Comparison of ENCODE assay signal across 17 mouse cellular contexts in genomic region chr13:32481444-32482058, GRCm38 (mm10).
DNase-seq lines count a peak whose midpoint lies in the region; ATAC-seq and TF ChIP-seq lines count a peak whose summit lies in the region.
"Had no signal": no experiment of that assay in that cellular context is flagged by ENCODE, and none has a peak within 500 bp of the region (broad histone marks: within the 10 kb centered on the region; RNA-seq: fewer than 3 reads in every experiment).

No protein-coding gene starts in this region.

- no peak for TF ChIP-seq CTCF in kidney, postnatal 0 days (IDR thresholded peaks at IDR 0.05; ENCODE audit: low read depth)

- TF ChIP-seq POLR2A in limb, embryonic 14.5 days (IDR thresholded peaks at IDR 0.05; ENCODE audit: borderline replicate concordance, extremely low read depth, insufficient read depth, insufficient read length) = no peak

- no peaks in the 10 kb centered on the region for H3K9me3 ChIP-seq in kidney, postnatal 0 days (replicated peaks; ENCODE audit: low read length)
- H3K9me3 ChIP-seq in embryonic facial prominence, embryonic 14.5 days (ENCODE audit: control insufficient read depth, low read length) = no peaks in the 10 kb centered on the region
- no peaks in the 10 kb centered on the region for H3K9me3 ChIP-seq in limb, embryonic 14.5 days (ENCODE audit: control insufficient read depth, low read length)
- H3K9me3 ChIP-seq: forebrain, embryonic 12.5 days; heart, embryonic 15.5 days had no signal

- 55% methylated on average over 8 of the region's 8 CpGs for WGBS in kidney, postnatal 0 days
- 50% methylated on average over 8 of the region's 8 CpGs for WGBS in embryonic facial prominence, embryonic 14.5 days
- WGBS in limb, embryonic 14.5 days = 24% methylated on average over 8 of the region's 8 CpGs

- peak overlapping the region; percentile 42; the same call in 1 of the 2 replicates for H3K27ac ChIP-seq in kidney, postnatal 0 days
- H3K27ac ChIP-seq in embryonic facial prominence, embryonic 14.5 days (replicated peaks; ENCODE audit: low read depth, low read length) = no peak overlapping the region
- H3K27ac ChIP-seq in limb, embryonic 14.5 days (replicated peaks; ENCODE audit: low read depth, low read length) = no peak overlapping the region
- H3K27ac ChIP-seq: forebrain, embryonic 12.5 days; heart, embryonic 15.5 days; macrophage had no signal

- H3K4me3 ChIP-seq in kidney, postnatal 0 days (replicated peaks; ENCODE audit: low read depth, low read length) = no peak overlapping the region
- H3K4me3 ChIP-seq in embryonic facial prominence, embryonic 14.5 days (ENCODE audit: low read depth, low read length) = no peak overlapping the region
- no peak overlapping the region for H3K4me3 ChIP-seq in limb, embryonic 14.5 days (replicated peaks; ENCODE audit: low read length)
- H3K4me3 ChIP-seq: forebrain, embryonic 12.5 days; heart, embryonic 15.5 days had no signal

- DNase-seq in kidney, postnatal 0 days (ENCODE audit: low spot score) = no peak
- no peak for DNase-seq in kidney, postnatal 10 days
- peak; percentile 39 for DNase-seq in embryo, embryonic 11 days
- DNase-seq in embryonic facial prominence, embryonic 14.5 days (ENCODE audit: low spot score) = peak; percentile 48
- DNase-seq in limb, embryonic 14.5 days (ENCODE audit: low spot score) = no peak
- DNase-seq in adipocyte (ENCODE audit: low spot score) = no peak
- no peak for DNase-seq in gastrocnemius, postnatal 36 days
- DNase-seq: cerebellum, adult 18-20 months; cerebellum, postnatal 36 days; heart, postnatal 4 days; kidney, adult 18-20 months; lung, adult 18-20 months had no signal

- H3K27me3 ChIP-seq in kidney, postnatal 0 days (ENCODE audit: insufficient read depth, low read length) = no peaks in the 10 kb centered on the region
- no peaks in the 10 kb centered on the region for H3K27me3 ChIP-seq in embryonic facial prominence, embryonic 14.5 days (replicated peaks; ENCODE audit: control insufficient read depth, insufficient read depth, low read length)
- no peaks in the 10 kb centered on the region for H3K27me3 ChIP-seq in limb, embryonic 14.5 days (ENCODE audit: control insufficient read depth, insufficient read depth, low read length)
- H3K27me3 ChIP-seq: forebrain, embryonic 12.5 days; heart, embryonic 15.5 days had no signal

- no peak overlapping the region for H3K9ac ChIP-seq in kidney, postnatal 0 days (ENCODE audit: low read depth, low read length)
- no peak overlapping the region for H3K9ac ChIP-seq in embryonic facial prominence, embryonic 14.5 days (ENCODE audit: low read depth, low read length)
- H3K9ac ChIP-seq in limb, embryonic 14.5 days (ENCODE audit: low read depth, low read length, severe bottlenecking) = no peak overlapping the region
- H3K9ac ChIP-seq: forebrain, embryonic 12.5 days; heart, embryonic 15.5 days had no signal

- intact Hi-C loops in gastrocnemius, postnatal 36 days (cut with DNase I) = no loop called here

- H3K4me2 ChIP-seq in kidney, postnatal 0 days (ENCODE audit: low read length) = no peak overlapping the region
- no peak overlapping the region for H3K4me2 ChIP-seq in embryonic facial prominence, embryonic 14.5 days (ENCODE audit: low read depth, low read length)
- no peak overlapping the region for H3K4me2 ChIP-seq in limb, embryonic 14.5 days (replicated peaks; ENCODE audit: low read depth, low read length, severe bottlenecking)
- H3K4me2 ChIP-seq: forebrain, embryonic 12.5 days; heart, embryonic 15.5 days; midbrain, embryonic 11.5 days had no signal

- H3K36me3 ChIP-seq in kidney, postnatal 0 days (ENCODE audit: insufficient read depth, low read length) = no peaks in the 10 kb centered on the region
- H3K36me3 ChIP-seq in embryonic facial prominence, embryonic 14.5 days (ENCODE audit: control insufficient read depth, insufficient read depth, low read length) = no peaks in the 10 kb centered on the region
- H3K36me3 ChIP-seq in limb, embryonic 14.5 days (ENCODE audit: control insufficient read depth, insufficient read depth, low read length) = no peaks in the 10 kb centered on the region
- H3K36me3 ChIP-seq: forebrain, embryonic 12.5 days; heart, embryonic 15.5 days had no signal

- H3K4me1 ChIP-seq in kidney, postnatal 0 days (replicated peaks; ENCODE audit: insufficient read depth, low read length) = peaks cover 18% of the 10 kb centered on the region; the same call in 1 of the 2 replicates
- peaks cover 29% of the 10 kb centered on the region for H3K4me1 ChIP-seq in embryonic facial prominence, embryonic 14.5 days (ENCODE audit: control insufficient read depth, insufficient read depth, low read length)
- H3K4me1 ChIP-seq in limb, embryonic 14.5 days (ENCODE audit: control insufficient read depth, insufficient read depth, low read length) = peaks cover 32% of the 10 kb centered on the region
- H3K4me1 ChIP-seq: forebrain, embryonic 12.5 days; heart, embryonic 15.5 days had no signal

- no peak for ATAC-seq in kidney, postnatal 0 days (replicated peaks; ENCODE audit: low FRiP score, low read depth)
- peak; percentile 67; the same call in 1 of the 2 replicates for ATAC-seq in embryonic facial prominence, embryonic 14.5 days (ENCODE audit: low read depth)
- ATAC-seq in limb, embryonic 14.5 days (ENCODE audit: low FRiP score, low read depth) = peak; percentile 81
- ATAC-seq: hindbrain, embryonic 16.5 days had no signal

Comparison
In these comparisons a context has a peak if more than half of its experiments do, and no peak if none do; other contexts are left out.
1. DNase-seq: peak in embryo, embryonic 11 days (single experiment) and embryonic facial prominence, embryonic 14.5 days (single experiment); none in kidney, postnatal 0 days (single experiment), kidney, postnatal 10 days (single experiment), limb, embryonic 14.5 days (single experiment), adipocyte (single experiment) and gastrocnemius, postnatal 36 days (0 of 2).